Mouse (Mus musculus) spleen, adult 2 months (tissue): Measurements from ENCODE around the gene Trnp1. TPM values are rescaled to one million over a fixed set of nuclear protein-coding genes. Genes with fewer than 3 reads are reported as not detected.

ENCODE experiments used
- DNase-seq, 2 experiments: peaks; one replicate each; pipeline versions ENCODE4 v3.0.0 to v3.0.0-alpha.2; 2012 to 2021; ENCODE audit warnings: low spot score in 2 of 2, low read depth in 1 of 2
- H3K27ac ChIP-seq: fragments of 200-500 bp; 2 replicates; pipeline ENCODE4 v1.5.1; 2012; ENCODE audit warnings: low read length, inconsistent platforms; ENCODE audit not compliant: insufficient read depth
- H3K27me3 ChIP-seq: fragments of 200-500 bp; 2 replicates; pipeline ENCODE4 v1.6.1; 2012; ENCODE audit warnings: mild to moderate bottlenecking, moderate library complexity, low read length, inconsistent platforms; ENCODE audit not compliant: control insufficient read depth, insufficient read depth
- H3K36me3 ChIP-seq: fragments of 200-500 bp; 2 replicates; pipeline ENCODE4 v1.6.1; 2012; ENCODE audit warnings: mild to moderate bottlenecking, low read length, inconsistent platforms; ENCODE audit not compliant: control insufficient read depth, insufficient read depth
- H3K4me1 ChIP-seq: fragments of 200-500 bp; 2 replicates; pipeline ENCODE4 v1.6.1; 2011; ENCODE audit warnings: inconsistent platforms; ENCODE audit not compliant: control insufficient read depth, insufficient read depth, insufficient read length
- H3K4me3 ChIP-seq: fragments of 200-500 bp; 2 replicates; pipeline ENCODE4 v1.5.1; 2011; ENCODE audit warnings: mild to moderate bottlenecking, inconsistent platforms; ENCODE audit not compliant: insufficient read depth, insufficient read length; ENCODE audit errors: extremely low read depth
- CTCF ChIP-seq: fragments of 200-500 bp; IDR thresholded peaks from 2 replicates; pipeline ENCODE4 v1.5.1; 2011; ENCODE audit warnings: mild to moderate bottlenecking, inconsistent platforms; ENCODE audit not compliant: insufficient read depth, insufficient read length, insufficient replicate concordance; ENCODE audit errors: extremely low read depth
- POLR2A ChIP-seq: fragments of 200-500 bp; IDR thresholded peaks from 2 replicates; pipeline ENCODE4 v1.6.1; 2011; ENCODE audit warnings: low read depth, low read length, inconsistent platforms
- WGBS: fragments of 180-500 bp; shearing (Covaris S2); methylation state at CpG from one replicate; pipeline ENCODE4 v1.1.7; 2018; 5-methylcytosine and 5-hydroxymethylcytosine counted together
- polyA plus RNA-seq: library from polyadenylated mRNA; depleted of rRNA; stranded (reverse); fragments of >200 nt; gene quantifications from 2 replicates; pipeline ENCODE4 v1.2.3, GENCODE M21; 2012; rRNA removed

The Trnp1 gene
- polyA plus RNA-seq, 1 experiment = 0.49 TPM

GRCm38 (mm10) chr4:133448708-133449388 is 49.5 kb downstream of the Trnp1 start:
- Histone ChIP-seq H3K27ac (no peak overlapping the region), H3K27me3 (no peaks in the 10 kb centered on the region)
- 47% methylated on average over 8 of the region's 8 CpGs for WGBS

GRCm38 (mm10) chr4:133447967-133448366 is 50.4 kb downstream of the Trnp1 start:
- TF ChIP-seq POLR2A (no peak), CTCF (no peak)
- Histone ChIP-seq H3K27me3 (no peaks in the 10 kb centered on the region), H3K36me3 (no peaks in the 10 kb centered on the region), H3K4me1 (no peaks in the 10 kb centered on the region; the same call in 1 of the 2 replicates), H3K27ac (no peak overlapping the region), H3K4me3 (no peak overlapping the region)
- 76% methylated on average over 11 of the region's 11 CpGs for WGBS
- DNase-seq = no peak

More at GRCm38 (mm10) chr4:133448708-133449388, 49.5 kb downstream of the Trnp1 start:
- Histone ChIP-seq H3K4me1 (no peaks in the 10 kb centered on the region; the same call in 1 of the 2 replicates), H3K36me3 (no peaks in the 10 kb centered on the region), H3K4me3 (no peak overlapping the region)
- no peak for DNase-seq
- TF ChIP-seq CTCF = no peak
- no peak for TF ChIP-seq POLR2A

- no peak for DNase-seq
- no peak overlapping the region for H3K4me3 ChIP-seq
- no peaks in the 10 kb centered on the region for H3K27me3 ChIP-seq
- no peak overlapping the region for H3K27ac ChIP-seq
- WGBS = 67% methylated on average over 5 of the region's 5 CpGs
- H3K4me1 ChIP-seq = no peaks in the 10 kb centered on the region; the same call in 1 of the 2 replicates
- H3K36me3 ChIP-seq = no peaks in the 10 kb centered on the region
- TF ChIP-seq POLR2A = no peak
- no peak for TF ChIP-seq CTCF
Measured at GRCm38 (mm10) chr4:133447366-133447765, 51.0 kb downstream of the Trnp1 start.

- no peak for DNase-seq
- H3K4me3 ChIP-seq = no peak overlapping the region
- no peak for TF ChIP-seq CTCF
- TF ChIP-seq POLR2A = no peak
- no peaks in the 10 kb centered on the region for H3K36me3 ChIP-seq
- H3K27ac ChIP-seq = no peak overlapping the region
- H3K27me3 ChIP-seq = no peaks in the 10 kb centered on the region
- H3K4me1 ChIP-seq = peaks cover 3% of the 10 kb centered on the region; the same call in 1 of the 2 replicates
- WGBS = 87% methylated on average over 5 of the region's 5 CpGs
Measured at GRCm38 (mm10) chr4:133445727-133446126, 52.6 kb downstream of the Trnp1 start.

- DNase-seq = no peak
- Histone ChIP-seq H3K36me3 (no peaks in the 10 kb centered on the region), H3K4me3 (no peak overlapping the region), H3K4me1 (peaks cover 15% of the 10 kb centered on the region; the same call in 1 of the 2 replicates), H3K27me3 (no peaks in the 10 kb centered on the region), H3K27ac (no peak overlapping the region)
- 71% methylated on average over 5 of the region's 5 CpGs for WGBS
- TF ChIP-seq CTCF = no peak
Measured at GRCm38 (mm10) chr4:133443085-133443484, 55.3 kb downstream of the Trnp1 start.

- DNase-seq = no peak
- no peaks in the 10 kb centered on the region for H3K36me3 ChIP-seq
- no peak overlapping the region for H3K4me3 ChIP-seq
- peaks cover 15% of the 10 kb centered on the region; the same call in 1 of the 2 replicates for H3K4me1 ChIP-seq
- H3K27me3 ChIP-seq = no peaks in the 10 kb centered on the region
- WGBS = 73% methylated on average over 3 of the region's 3 CpGs
- TF ChIP-seq POLR2A (no peak), CTCF (no peak)
- no peak overlapping the region for H3K27ac ChIP-seq
Measured at GRCm38 (mm10) chr4:133442194-133442593, 56.2 kb downstream of the Trnp1 start.

Other genes starting within 250 kb of the Trnp1 start
- 6.8 and 7.1 TPM in 2 replicates for gene Sytl1, start 235.4 kb downstream of the Trnp1 start, polyA plus RNA-seq
- 58.0 and 61.0 TPM in 2 replicates for gene Tmem222, start 220.8 kb downstream of the Trnp1 start, polyA plus RNA-seq
- 33.0 and 33.3 TPM in 2 replicates for gene Wdtc1, start 145.1 kb downstream of the Trnp1 start, polyA plus RNA-seq
- 39.4 and 46.9 TPM in 2 replicates for gene Slc9a1, start 128.8 kb downstream of the Trnp1 start, polyA plus RNA-seq
- gene Tent5b, start 18.4 kb downstream of the Trnp1 start, polyA plus RNA-seq = 0.30 and 0.31 TPM in 2 replicates
- 0.65 and 0.76 TPM in 2 replicates for gene Kdf1, start 20.4 kb upstream of the Trnp1 start, polyA plus RNA-seq
- gene Nudc, start 47.4 kb upstream of the Trnp1 start, polyA plus RNA-seq = 28.6 and 28.7 TPM in 2 replicates
- 3.2 and 4.0 TPM in 2 replicates for gene Nr0b2, start 54.8 kb upstream of the Trnp1 start, polyA plus RNA-seq
- 3.7 and 6.0 TPM in 2 replicates for gene Gpatch3, start 76.2 kb upstream of the Trnp1 start, polyA plus RNA-seq
- 36.1 and 55.9 TPM in 2 replicates for gene Gpn2, start 85.8 kb upstream of the Trnp1 start, polyA plus RNA-seq
- 15.5 and 26.1 TPM in 2 replicates for gene Sfn, start 103.6 kb upstream of the Trnp1 start, polyA plus RNA-seq
- gene Zdhhc18, start 151.6 kb upstream of the Trnp1 start, polyA plus RNA-seq = 133 and 134 TPM in 2 replicates
- gene Pigv, start 174.1 kb upstream of the Trnp1 start, polyA plus RNA-seq = 14.5 and 16.0 TPM in 2 replicates